26 mouse cellular contexts compared by ENCODE assay signal in the genomic region with DNA sequence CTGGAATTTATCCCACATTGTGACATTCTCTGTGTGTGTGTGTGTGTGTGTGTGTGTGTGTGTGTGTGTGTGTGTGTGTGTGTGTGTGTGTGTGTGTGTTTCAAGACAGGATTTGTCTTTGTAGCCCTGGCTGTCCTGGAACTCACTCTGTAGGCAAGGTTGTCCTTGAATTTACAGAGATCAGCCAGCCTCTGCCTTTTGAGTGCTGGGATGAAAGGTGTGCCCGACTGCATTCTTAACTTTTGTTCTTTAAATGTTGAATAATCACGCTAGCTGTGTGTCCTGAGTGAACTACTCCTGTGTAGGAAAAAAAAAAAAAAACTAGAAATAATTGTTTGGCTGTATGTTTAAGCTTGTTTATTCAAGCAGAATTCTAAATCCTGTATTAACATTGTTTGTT.
"Had no signal": no experiment of that assay in that cellular context is flagged by ENCODE, and none has a peak within 500 bp of the region (broad histone marks: within the 10 kb centered on the region; RNA-seq: fewer than 3 reads in every experiment).

No protein-coding gene starts in this region.

- H3K4me1 ChIP-seq: embryonic facial prominence, embryonic 10.5 days; embryonic facial prominence, embryonic 12.5 days; embryonic facial prominence, embryonic 13.5 days; embryonic facial prominence, embryonic 15.5 days; forebrain, embryonic 10.5 days; forebrain, embryonic 12.5 days; forebrain, embryonic 13.5 days; forebrain, embryonic 15.5 days had no signal

- H3K9me3 ChIP-seq: embryonic facial prominence, embryonic 10.5 days; embryonic facial prominence, embryonic 12.5 days; embryonic facial prominence, embryonic 13.5 days; embryonic facial prominence, embryonic 15.5 days; forebrain, embryonic 10.5 days; forebrain, embryonic 12.5 days; forebrain, embryonic 13.5 days; forebrain, embryonic 15.5 days had no signal

- DNase-seq: cerebellum, adult 9-11 months; cerebellum, postnatal 10 days; cerebellum, postnatal 14 days; cerebellum, postnatal 25 days; cerebellum, postnatal 36 days; embryo, embryonic 11 days; forebrain, postnatal 0 days; gastrocnemius, adult 2 months; gastrocnemius, postnatal 10 days; gastrocnemius, postnatal 14 days; gastrocnemius, postnatal 25 days; gastrocnemius, postnatal 36 days; heart, adult 11 months; heart, adult 18-20 months; heart, adult 2 months had no signal

- H3K4me2 ChIP-seq: embryonic facial prominence, embryonic 12.5 days; embryonic facial prominence, embryonic 13.5 days; embryonic facial prominence, embryonic 15.5 days; forebrain, embryonic 12.5 days; forebrain, embryonic 13.5 days; forebrain, embryonic 15.5 days had no signal

- H3K4me3 ChIP-seq: embryonic facial prominence, embryonic 10.5 days; embryonic facial prominence, embryonic 12.5 days; embryonic facial prominence, embryonic 13.5 days; embryonic facial prominence, embryonic 15.5 days; erythroblast, embryonic 14.5 days; forebrain, embryonic 10.5 days; forebrain, embryonic 12.5 days; forebrain, embryonic 13.5 days; forebrain, embryonic 15.5 days; gastrocnemius, adult 2 months; heart, adult 2 months had no signal

- H3K27me3 ChIP-seq: embryonic facial prominence, embryonic 12.5 days; embryonic facial prominence, embryonic 13.5 days; embryonic facial prominence, embryonic 15.5 days; forebrain, embryonic 12.5 days; forebrain, embryonic 13.5 days; forebrain, embryonic 15.5 days had no signal

- H3K9ac ChIP-seq: embryonic facial prominence, embryonic 12.5 days; embryonic facial prominence, embryonic 13.5 days; embryonic facial prominence, embryonic 15.5 days; forebrain, embryonic 12.5 days; forebrain, embryonic 13.5 days; forebrain, embryonic 15.5 days; forebrain, postnatal 0 days had no signal

- H3K27ac ChIP-seq: embryonic facial prominence, embryonic 10.5 days; embryonic facial prominence, embryonic 12.5 days; embryonic facial prominence, embryonic 13.5 days; embryonic facial prominence, embryonic 15.5 days; forebrain, embryonic 10.5 days; forebrain, embryonic 12.5 days; forebrain, embryonic 13.5 days; forebrain, embryonic 15.5 days; gastrocnemius, adult 2 months; heart, adult 2 months had no signal

- ATAC-seq: forebrain, embryonic 13.5 days; forebrain, embryonic 14.5 days; forebrain, embryonic 15.5 days; forebrain, embryonic 16.5 days; forebrain, postnatal 0 days had no signal
